Mouse (Mus musculus): Measurements from ENCODE around the gene Ptpn18. TPM values are rescaled to one million over a fixed set of nuclear protein-coding genes. Genes with fewer than 3 reads are reported as not detected.

Ptpn18 gene
- polyA plus RNA-seq (2014; fragmentation: Illumina TruSeq; extraction: RNeasy Lipid Tissue Mini Kit (QIAGEN cat#74804); ENCODE audit: insufficient read depth, low read depth, low replicate concordance), result 50.0 TPM

GRCm38 (mm10) chr1:34459284-34460060, at the start of gene Ptpn18:
Gene Ptpn18 (plus strand): TSS chr1:34459762.

GRCm38 (mm10) chr1:34439215-34439960, 20.2 kb upstream of the Ptpn18 start, which contains the start of the genes Ccdc115 and Imp4:
Gene Ccdc115 (minus strand): TSS chr1:34439672.
Gene Imp4 (plus strand): TSS chr1:34439851.

Other genes with a start within 250 kb of the Ptpn18 start
- 26.6 TPM for gene Ccdc115, start 20.1 kb upstream of the Ptpn18 start, polyA plus RNA-seq (2014; fragmentation: Illumina TruSeq; extraction: RNeasy Lipid Tissue Mini Kit (QIAGEN cat#74804); ENCODE audit: insufficient read depth, low read depth, low replicate concordance)
- gene Imp4, start 19.9 kb upstream of the Ptpn18 start, polyA plus RNA-seq (2014; fragmentation: Illumina TruSeq; extraction: RNeasy Lipid Tissue Mini Kit (QIAGEN cat#74804); ENCODE audit: insufficient read depth, low read depth, low replicate concordance), result 15.7 TPM
- not detected for gene Prss39, start 38.6 kb downstream of the Ptpn18 start, polyA plus RNA-seq (2014; fragmentation: Illumina TruSeq; extraction: RNeasy Lipid Tissue Mini Kit (QIAGEN cat#74804); ENCODE audit: insufficient read depth, low read depth, low replicate concordance)
- not detected for gene Cfc1, start 75.9 kb downstream of the Ptpn18 start, polyA plus RNA-seq (2014; fragmentation: Illumina TruSeq; extraction: RNeasy Lipid Tissue Mini Kit (QIAGEN cat#74804); ENCODE audit: insufficient read depth, low read depth, low replicate concordance)
- not detected for gene Prss40, start 101.2 kb downstream of the Ptpn18 start, polyA plus RNA-seq (2014; fragmentation: Illumina TruSeq; extraction: RNeasy Lipid Tissue Mini Kit (QIAGEN cat#74804); ENCODE audit: insufficient read depth, low read depth, low replicate concordance)
- gene Amer3, start 119.9 kb downstream of the Ptpn18 start, polyA plus RNA-seq (2014; fragmentation: Illumina TruSeq; extraction: RNeasy Lipid Tissue Mini Kit (QIAGEN cat#74804); ENCODE audit: insufficient read depth, low read depth, low replicate concordance), result not detected

All from lung, adult 10 weeks (tissue).